Mouse (Mus musculus) activated CD4-positive, CD25-positive, alpha-beta regulatory T cell, adult 4 months (primary cell): Measurements from ENCODE around the gene Oas3. TPM values are rescaled to one million over a fixed set of nuclear protein-coding genes. Genes with fewer than 3 reads are reported as not detected.

Experiments used
- ATAC-seq: one replicate; pipeline ENCODE4 v1.8.0; 2017
- polyA plus RNA-seq, 2 experiments: library from polyadenylated mRNA; unstranded; fragments of 100-300 nt; shearing (Covaris generic); gene quantifications; one replicate each; pipeline ENCODE4 v1.2.1; 2017

The Oas3 gene
- polyA plus RNA-seq, 2 experiments from 2014 or later, result 11.4 to 25.1 TPM

DNA sequence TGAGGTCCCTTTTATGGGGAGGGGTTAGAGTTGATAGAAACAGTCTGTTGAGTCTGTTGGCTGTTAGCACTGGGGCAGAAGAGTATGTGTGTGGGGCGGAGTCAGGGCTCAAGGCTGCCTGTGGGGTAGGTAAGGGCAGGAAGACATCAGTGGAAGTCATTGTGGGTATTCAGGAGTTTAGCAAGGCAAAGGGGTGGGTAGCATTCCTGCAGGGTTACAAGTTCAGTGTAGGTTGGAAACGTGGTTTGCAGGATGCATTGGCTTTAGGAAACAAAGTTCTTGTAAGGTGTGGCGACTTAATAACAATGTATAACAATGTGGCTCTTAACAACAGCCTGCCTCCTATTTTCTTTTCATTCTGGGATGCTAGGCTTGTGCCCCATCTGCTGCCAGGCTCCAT lies 26.3 kb downstream of the Oas3 start:
- ATAC-seq, result no peak

GRCm38 (mm10) chr5:120749688-120750087 lies 27.8 kb downstream of the Oas3 start, which contains the start of gene Oas2:
Gene Oas2 (minus strand): TSS chr5:120749853.
- no peak for ATAC-seq

GRCm38 (mm10) chr5:120746451-120746850 lies 31.0 kb downstream of the Oas3 start:
- no peak for ATAC-seq

GRCm38 (mm10) chr5:120742125-120742524 lies 35.3 kb downstream of the Oas3 start:
- ATAC-seq, result no peak

DNA sequence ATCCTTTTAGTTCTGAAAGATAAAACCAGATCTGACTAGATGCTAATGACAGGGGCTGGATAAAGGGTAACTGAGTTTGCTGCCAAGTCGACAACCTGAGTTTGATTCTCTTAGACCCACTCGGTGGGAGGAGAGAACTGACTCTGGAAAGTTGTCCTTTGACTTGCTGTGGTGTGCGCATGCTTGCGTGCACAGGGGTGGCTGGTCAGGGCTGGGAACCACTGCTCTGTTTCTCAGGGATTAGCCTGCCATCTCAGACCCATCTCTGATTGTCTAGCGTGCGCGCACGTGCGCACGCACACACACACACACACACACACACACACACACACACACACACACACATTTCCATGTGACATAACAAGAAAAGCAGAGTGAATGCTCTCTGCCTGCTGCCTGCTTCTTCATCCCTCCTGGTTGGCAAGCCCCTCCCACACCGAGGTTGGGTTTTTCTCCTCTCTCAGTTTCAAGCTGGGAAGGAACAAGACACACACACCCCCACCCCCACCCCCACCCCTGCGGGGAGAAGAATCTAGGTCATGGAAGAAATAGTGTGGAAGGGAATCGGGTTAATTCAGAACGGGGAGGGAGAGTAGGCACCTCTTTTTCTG lies 43.0 kb downstream of the Oas3 start:
- ATAC-seq, result no peak

DNA sequence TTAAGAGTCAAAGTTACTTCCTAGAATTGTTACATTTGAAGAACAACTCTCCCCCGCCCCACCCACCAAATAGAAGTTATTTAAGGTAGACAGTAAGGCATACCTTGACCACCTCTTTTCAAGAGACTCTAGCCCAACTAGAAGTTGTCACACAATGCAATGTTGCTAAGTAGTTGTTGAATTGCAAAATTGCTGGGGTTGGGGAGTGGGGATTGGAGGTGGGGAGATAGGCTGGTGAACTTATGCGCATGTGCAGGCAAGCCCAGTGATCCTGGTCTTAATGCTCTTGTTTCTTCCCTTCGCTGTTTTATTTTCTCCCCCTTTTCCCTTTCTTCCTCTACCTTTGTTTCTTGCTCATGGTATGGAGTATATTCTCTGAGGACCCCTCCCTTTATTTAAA lies 43.8 kb downstream of the Oas3 start:
- no peak for ATAC-seq

GRCm38 (mm10) chr5:120732740-120733139 lies 44.7 kb downstream of the Oas3 start:
- no peak for ATAC-seq

- no peak for ATAC-seq
Observed at GRCm38 (mm10) chr5:120729319-120729718, 48.1 kb downstream of the Oas3 start.

GRCm38 (mm10) chr5:120725811-120726455 lies 51.5 kb downstream of the Oas3 start:
- ATAC-seq, result no peak

- ATAC-seq, result no peak
Observed at GRCm38 (mm10) chr5:120721005-120721404, 56.5 kb downstream of the Oas3 start.

- ATAC-seq, result no peak
Observed at GRCm38 (mm10) chr5:120718600-120719378, 58.7 kb downstream of the Oas3 start.

GRCm38 (mm10) chr5:120717136-120717535 lies 60.3 kb downstream of the Oas3 start:
- ATAC-seq, result no peak

GRCm38 (mm10) chr5:120714314-120714713 lies 63.1 kb downstream of the Oas3 start:
- ATAC-seq, result peak; percentile 53

- no peak for ATAC-seq
Observed at GRCm38 (mm10) chr5:120712721-120713120, 64.7 kb downstream of the Oas3 start.

- ATAC-seq, result no peak
Observed at GRCm38 (mm10) chr5:120711827-120712226, 65.6 kb downstream of the Oas3 start, which contains the start of gene Dtx1. Gene Dtx1 (minus strand): TSS chr5:120711927.

GRCm38 (mm10) chr5:120711416-120711815 lies 66.0 kb downstream of the Oas3 start:
- peak; percentile 83 for ATAC-seq

DNA sequence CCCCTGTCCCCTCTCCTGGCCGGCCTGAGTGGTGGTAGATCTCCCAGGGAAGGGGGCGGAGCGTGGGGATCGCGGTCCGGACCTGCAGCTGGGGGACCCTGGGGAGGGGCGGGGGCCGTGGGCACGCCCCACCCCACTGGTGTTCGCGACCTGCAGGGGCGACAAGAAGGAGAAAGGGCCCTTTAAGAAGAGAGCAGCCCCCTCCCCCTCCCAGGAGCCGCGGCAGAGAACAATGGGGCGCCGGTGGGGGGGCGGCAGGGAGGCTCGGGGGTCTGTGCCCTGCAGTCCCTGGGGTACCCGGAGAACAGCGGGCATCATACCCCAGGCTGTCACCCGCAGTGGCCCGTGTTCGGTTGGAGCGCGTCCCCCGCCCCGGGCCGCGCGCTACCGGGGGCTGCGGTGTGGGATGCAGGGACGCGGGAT lies 66.6 kb downstream of the Oas3 start:
- no peak for ATAC-seq

DNA sequence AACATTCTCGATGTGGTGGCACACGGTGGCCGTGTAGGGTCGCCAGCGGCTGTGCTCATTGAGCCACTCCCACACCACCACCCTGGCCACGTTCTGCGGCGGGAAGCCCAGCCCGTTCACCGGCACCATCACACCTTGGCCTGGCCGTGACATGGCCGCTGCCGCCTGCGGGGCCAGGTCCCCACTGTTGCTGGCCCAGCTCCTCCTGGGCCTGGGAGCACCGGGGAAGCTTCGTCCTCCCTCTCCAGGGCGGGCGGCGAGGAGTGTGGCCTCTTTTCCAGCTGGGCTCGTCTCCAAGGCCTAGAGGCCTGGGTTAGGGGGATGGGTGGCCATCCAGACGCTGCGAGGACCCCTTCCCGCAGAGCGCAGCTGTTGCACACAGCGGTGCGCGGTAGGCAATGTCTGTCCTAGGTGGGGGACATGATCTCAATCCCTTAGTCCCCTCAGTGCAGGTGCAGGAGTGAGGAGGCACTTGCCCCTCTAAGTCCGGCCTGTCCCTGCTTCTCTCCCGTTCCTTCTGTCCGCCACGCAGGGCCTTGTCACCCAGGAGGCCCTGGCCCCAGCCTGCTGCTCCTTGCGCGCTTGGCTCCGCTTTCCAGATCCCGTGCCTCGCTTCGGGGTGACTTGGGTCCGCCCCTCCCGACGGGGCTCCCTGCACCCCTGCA lies 67.2 kb downstream of the Oas3 start:
- ATAC-seq, result no peak

GRCm38 (mm10) chr5:120706976-120707375 lies 70.5 kb downstream of the Oas3 start:
- ATAC-seq, result no peak

DNA sequence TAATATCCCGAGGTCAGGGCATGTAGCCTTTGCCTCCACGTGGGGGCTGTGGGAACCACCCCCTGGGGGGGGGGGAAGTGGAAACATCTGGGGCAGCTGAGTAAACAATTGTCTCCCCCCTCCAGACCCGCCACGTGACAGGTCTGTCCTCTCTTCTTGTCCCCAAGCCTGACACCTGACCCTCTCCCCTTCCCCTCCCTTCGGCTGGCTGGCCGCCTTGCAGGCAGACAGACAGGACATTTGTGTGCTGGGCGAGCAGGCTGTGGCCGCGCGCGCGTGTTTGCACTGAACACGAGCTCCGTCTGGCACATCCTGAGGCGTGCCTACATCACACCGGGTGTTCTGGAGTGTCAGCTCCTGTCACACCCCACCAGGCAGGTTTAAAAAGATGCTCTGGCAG lies 70.9 kb downstream of the Oas3 start:
- ATAC-seq, result no peak

GRCm38 (mm10) chr5:120704421-120704820 lies 73.0 kb downstream of the Oas3 start:
- no peak for ATAC-seq

GRCm38 (mm10) chr5:120703660-120704059 lies 73.8 kb downstream of the Oas3 start:
- no peak for ATAC-seq
